Mouse (Mus musculus) brain, embryonic 14.5 days (tissue): ENCODE results near the gene Dmkn.

Experiments
- CTCF ChIP-seq: fragments of 200-500 bp; IDR thresholded peaks from 2 replicates; pipeline ENCODE4 v1.5.1; 2012; ENCODE audit warnings: inconsistent platforms, mild to moderate bottlenecking, moderate library complexity, borderline replicate concordance; ENCODE audit not compliant: insufficient read depth, insufficient read length; ENCODE audit errors: extremely low read depth
- POLR2A ChIP-seq: fragments of 200-500 bp; IDR thresholded peaks from 2 replicates; pipeline ENCODE4 v1.6.1; 2012; ENCODE audit warnings: mild to moderate bottlenecking, inconsistent platforms, borderline replicate concordance; ENCODE audit not compliant: poor library complexity, insufficient read depth, insufficient read length, severe bottlenecking; ENCODE audit errors: extremely low read depth

GRCm38 (mm10) chr7:30805924-30806323, 42.4 kb downstream of the Dmkn start:
- TF ChIP-seq POLR2A, result no peak
- TF ChIP-seq CTCF, result peak; percentile 35; the same call in 1 of the 2 replicates
